Comparison of ENCODE assay signal across 14 mouse cellular contexts in genomic region chr11:86672772-86673171, GRCm38 (mm10).
"Had no signal": no experiment of that assay in that cellular context is flagged by ENCODE, and none has a peak within 500 bp of the region (broad histone marks: within the 10 kb centered on the region; RNA-seq: fewer than 3 reads in every experiment).

No protein-coding gene starts in this region.

- H3K4me2 ChIP-seq: limb, embryonic 15.5 days; liver, embryonic 15.5 days; lung, embryonic 14.5 days; midbrain, embryonic 12.5 days had no signal

- H3K9ac ChIP-seq: limb, embryonic 15.5 days; liver, embryonic 15.5 days; lung, embryonic 14.5 days; midbrain, embryonic 12.5 days had no signal

- DNase-seq: kidney, adult 11 months; kidney, adult 9 months; kidney, postnatal 36 days; lung, embryonic 14.5 days; lung, postnatal 10 days; lung, postnatal 4 days; thymus, adult 18-20 months; thymus, postnatal 14 days had no signal

- ATAC-seq: midbrain, embryonic 16.5 days had no signal

- H3K36me3 ChIP-seq: limb, embryonic 15.5 days had no signal

- H3K27ac ChIP-seq: kidney, postnatal 0 days; limb, embryonic 15.5 days; midbrain, embryonic 12.5 days had no signal

- H3K4me1 ChIP-seq: limb, embryonic 15.5 days; midbrain, embryonic 12.5 days had no signal

- H3K27me3 ChIP-seq: limb, embryonic 15.5 days; liver, embryonic 15.5 days; megakaryocyte, embryonic 14.5 days; midbrain, embryonic 12.5 days had no signal

- H3K9me3 ChIP-seq: limb, embryonic 15.5 days; liver, embryonic 15.5 days; megakaryocyte, embryonic 14.5 days; midbrain, embryonic 12.5 days had no signal

- H3K4me3 ChIP-seq: limb, embryonic 15.5 days; liver, embryonic 15.5 days; megakaryocyte, embryonic 14.5 days; midbrain, embryonic 12.5 days had no signal
